ENCODE assay signal across 7 mouse cellular contexts in the genomic region with DNA sequence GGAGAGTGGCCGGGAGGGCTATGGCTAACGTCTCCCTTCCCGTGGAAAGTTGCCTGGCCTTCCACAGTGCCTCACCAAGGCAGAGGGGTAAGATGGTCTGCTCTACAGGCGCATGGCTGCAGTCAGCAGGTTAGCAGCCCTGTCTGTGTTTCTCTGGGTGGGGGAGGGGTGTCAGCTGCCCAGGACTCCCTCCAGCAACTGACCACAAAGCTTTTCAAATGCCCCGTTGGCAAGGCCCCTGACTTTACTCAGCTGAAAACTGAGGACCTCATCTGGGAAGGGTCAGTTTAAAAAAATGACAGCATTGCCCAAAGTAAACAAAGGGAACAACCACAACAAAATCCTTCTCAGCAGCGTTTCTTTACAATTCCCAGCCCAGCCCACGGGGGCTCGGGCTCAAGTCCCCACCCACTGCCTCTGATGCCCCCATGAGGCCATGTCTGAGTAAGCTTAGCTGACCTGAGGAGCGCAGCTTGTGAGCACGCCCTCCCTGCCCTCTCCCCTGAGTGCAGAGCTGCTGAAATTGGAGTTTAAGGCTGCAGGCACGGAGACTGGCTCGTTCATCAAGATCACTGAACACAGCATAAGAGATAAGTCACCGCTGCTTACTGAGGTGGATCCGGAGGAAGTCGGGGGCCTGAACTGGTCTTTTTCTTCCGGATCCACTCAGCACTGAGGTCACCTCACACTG. TPM values are rescaled to one million over a fixed set of nuclear protein-coding genes. Genes with fewer than 3 reads are reported as not detected.
DNase-seq lines count a peak whose midpoint lies in the region; ATAC-seq and TF ChIP-seq lines count a peak whose summit lies in the region.

No protein-coding gene starts in this region.

- H3K27me3 ChIP-seq in E14TG2a.4 (ENCODE audit: insufficient read depth, low read length) (peaks cover 9% of the 10 kb centered on the region; the same call in 1 of the 2 replicates), Patski (no peaks in the 10 kb centered on the region)
- H3K27me3 ChIP-seq in hindbrain, embryonic 16.5 days (replicated peaks; ENCODE audit: control insufficient read depth, insufficient read depth, low read length) = no peaks in the 10 kb centered on the region
- no peaks in the 10 kb centered on the region for H3K27me3 ChIP-seq in liver, embryonic 14.5 days (ENCODE audit: control insufficient read depth, insufficient read depth, low read length)
- no peaks in the 10 kb centered on the region for H3K27me3 ChIP-seq in neural tube, embryonic 11.5 days (ENCODE audit: control insufficient read depth, insufficient read depth, low read length)

- DNase-seq in Patski (ENCODE audit: low read depth, low spot score) = peak; percentile 98
- DNase-seq in forelimb bud, embryonic 11.5 days (ENCODE audit: low read depth, low spot score) = peak; percentile 53
- DNase-seq in liver, embryonic 14.5 days (ENCODE audit: low read depth in 3 of 3, low spot score in 3 of 3) = peak in 1 of 3 experiments; percentile 31
- DNase-seq in neural tube, embryonic 11.5 days (ENCODE audit: low spot score) = peak; percentile 63
- DNase-seq in adrenal gland, adult 2 months = no peak

- no peak for TF ChIP-seq EP300 in liver, embryonic 14.5 days (IDR thresholded peaks at IDR 0.05; ENCODE audit: low read depth)

- H3K27ac ChIP-seq in hindbrain, embryonic 16.5 days (ENCODE audit: low read depth, low read length) = peak overlapping the region; percentile 67
- no peak overlapping the region for H3K27ac ChIP-seq in liver, embryonic 14.5 days
- H3K27ac ChIP-seq in neural tube, embryonic 11.5 days (ENCODE audit: low read depth, low read length) = peak overlapping the region; percentile 77

- H3K9ac ChIP-seq in hindbrain, embryonic 16.5 days (ENCODE audit: low read depth, low read length) = peak overlapping the region; percentile 41
- H3K9ac ChIP-seq in liver, embryonic 14.5 days (replicated peaks) = peak overlapping the region; percentile 39
- peak overlapping the region; percentile 35 for H3K9ac ChIP-seq in neural tube, embryonic 11.5 days (ENCODE audit: low read length)

- CTCF ChIA-PET in Patski (lab: Charles Lee) = interaction anchor here (1.1 to 1.9 kb wide), 5 partner anchors 14 to 283 kb away, joined by 3 to 7 read pairs (median 4); no protein-coding TSS in a partner anchor

- TF ChIP-seq CTCF in E14TG2a.4 (conservative IDR thresholded peaks at IDR 0.05; ENCODE audit: low read length) = no peak
- peak; percentile 66 for TF ChIP-seq CTCF in Patski (IDR thresholded peaks at IDR 0.05)
- TF ChIP-seq CTCF in liver, embryonic 14.5 days (IDR thresholded peaks at IDR 0.05; ENCODE audit: low read depth) = peak; percentile 42; the same call in 1 of the 2 replicates

- whole genome bisulfite sequencing in hindbrain, embryonic 16.5 days = 7% methylated on average over 16 of the region's 16 CpGs
- WGBS in liver, embryonic 14.5 days (ENCODE audit: insufficient replicate concordance) = 5% methylated on average over 16 of the region's 16 CpGs
- WGBS in neural tube, embryonic 11.5 days = 5% methylated on average over 16 of the region's 16 CpGs

- POLR2A ChIA-PET in Patski (lab: Charles Lee) = no interaction called here

- H3K9me3 ChIP-seq in E14TG2a.4 (ENCODE audit: low read length) = peaks cover 15% of the 10 kb centered on the region
- H3K9me3 ChIP-seq in hindbrain, embryonic 16.5 days (ENCODE audit: control insufficient read depth, low read length) = no peaks in the 10 kb centered on the region
- no peaks in the 10 kb centered on the region for H3K9me3 ChIP-seq in liver, embryonic 14.5 days (ENCODE audit: control insufficient read depth, low read length)
- H3K9me3 ChIP-seq in neural tube, embryonic 11.5 days (ENCODE audit: control insufficient read depth, low read length) = no peaks in the 10 kb centered on the region

- peaks cover 16% of the 10 kb centered on the region for H3K4me1 ChIP-seq in E14TG2a.4 (replicated peaks; ENCODE audit: low read depth, low read length)
- peaks cover 31% of the 10 kb centered on the region for H3K4me1 ChIP-seq in hindbrain, embryonic 16.5 days (ENCODE audit: control insufficient read depth, insufficient read depth, low read depth, low read length)
- peaks cover 24 to 50% of the 10 kb centered on the region in 2 experiments for H3K4me1 ChIP-seq in liver, embryonic 14.5 days (replicated peaks; ENCODE audit: control insufficient read depth in 2 of 2, insufficient read depth in 2 of 2, low read length in 1 of 2)
- H3K4me1 ChIP-seq in neural tube, embryonic 11.5 days (ENCODE audit: control insufficient read depth, insufficient read depth, low read length) = peaks cover 39% of the 10 kb centered on the region

- peak overlapping the region; percentile 38 for H3K4me2 ChIP-seq in hindbrain, embryonic 16.5 days (ENCODE audit: low read length)
- peak overlapping the region; percentile 63 for H3K4me2 ChIP-seq in liver, embryonic 14.5 days (ENCODE audit: low read depth)
- peak overlapping the region; percentile 15 for H3K4me2 ChIP-seq in neural tube, embryonic 11.5 days (ENCODE audit: low read depth)

- in situ Hi-C loops in Patski (cut with MboI; ENCODE audit: low pct_unique_long_range_greater_than_20kb) = no loop called here

- peak; percentile 82 for ATAC-seq in Patski
- peak; percentile 43 for ATAC-seq in hindbrain, embryonic 16.5 days
- ATAC-seq in liver, embryonic 14.5 days (ENCODE audit: insufficient read depth) = peak; percentile 59
- ATAC-seq in neural tube, embryonic 11.5 days (ENCODE audit: insufficient read depth, low FRiP score, low TSS enrichment) = no peak

- H3K36me3 ChIP-seq in E14TG2a.4 (ENCODE audit: insufficient read depth, low read length) = no peaks in the 10 kb centered on the region
- H3K36me3 ChIP-seq in hindbrain, embryonic 16.5 days (ENCODE audit: control insufficient read depth, insufficient read depth, low read length) = no peaks in the 10 kb centered on the region
- H3K36me3 ChIP-seq in liver, embryonic 14.5 days (replicated peaks; ENCODE audit: control insufficient read depth, insufficient read depth, low read depth) = no peaks in the 10 kb centered on the region
- H3K36me3 ChIP-seq in neural tube, embryonic 11.5 days (ENCODE audit: control insufficient read depth, insufficient read depth, low read length) = no peaks in the 10 kb centered on the region

- H3K4me3 ChIP-seq in E14TG2a.4 (replicated peaks; ENCODE audit: low read length) = peak overlapping the region; percentile 51
- H3K4me3 ChIP-seq in hindbrain, embryonic 16.5 days (ENCODE audit: low read length) = peak overlapping the region; percentile 12; the same call in 1 of the 2 replicates
- peak overlapping the region; percentile 18 to 30; a peak in 3 of 4 replicates for H3K4me3 ChIP-seq in liver, embryonic 14.5 days (ENCODE audit: insufficient read depth in 1 of 2, low read depth in 2 of 2, low read length in 2 of 2)
- H3K4me3 ChIP-seq in neural tube, embryonic 11.5 days (ENCODE audit: low read depth, low read length) = no peak overlapping the region

RNA-seq across cellular contexts. Expression of a gene that starts 41.4 kb away (rescaled TPM):
- polyA plus RNA-seq in Patski (2021) = 107 TPM
- polyA plus RNA-seq in hindbrain, embryonic 16.5 days (2015; fragmentation: Nextera tagmentation; extraction: Ambion mirVana) = 97.5 and 102 TPM in 2 replicates
- polyA plus RNA-seq in liver, embryonic 14.5 days (2012; rRNA removed) = 16.9 and 22.6 TPM in 2 replicates
- 57.7 and 63.5 TPM in 2 replicates for polyA plus RNA-seq in liver, embryonic 14.5 days (2014; fragmentation: Nextera tagmentation; extraction: Ambion mirVana)
- polyA plus RNA-seq in neural tube, embryonic 11.5 days (2014; fragmentation: Nextera tagmentation; extraction: Ambion mirVana) = 136 and 138 TPM in 2 replicates
- total RNA-seq in adrenal gland, adult 2 months (2021) = 100 to 1,000 TPM in 1 of 2 experiments, 10 to 100 TPM in 1; 98.8 to 160 TPM
- 15.5 and 21.4 TPM in 2 replicates for polyA plus RNA-seq in adrenal gland, adult 2 months (2012; rRNA removed)

RNA-seq across cellular contexts. Expression of a gene that starts 53.9 kb away (rescaled TPM):
- polyA plus RNA-seq in Patski (2021) = 44.7 TPM
- 60.3 and 69.9 TPM in 2 replicates for polyA plus RNA-seq in hindbrain, embryonic 16.5 days (2015; fragmentation: Nextera tagmentation; extraction: Ambion mirVana)
- 2.3 and 4.0 TPM in 2 replicates for polyA plus RNA-seq in liver, embryonic 14.5 days (2012; rRNA removed)
- polyA plus RNA-seq in liver, embryonic 14.5 days (2014; fragmentation: Nextera tagmentation; extraction: Ambion mirVana) = 5.8 and 6.7 TPM in 2 replicates
- 40.6 and 49.7 TPM in 2 replicates for polyA plus RNA-seq in neural tube, embryonic 11.5 days (2014; fragmentation: Nextera tagmentation; extraction: Ambion mirVana)
- 10 to 100 TPM; 24.6 to 39.7 TPM for total RNA-seq in adrenal gland, adult 2 months (2021)
- 13.1 and 17.7 TPM in 2 replicates for polyA plus RNA-seq in adrenal gland, adult 2 months (2012; rRNA removed)
